Mouse (Mus musculus) heart, embryonic 11.5 days (tissue): ENCODE measurements around the gene Nod1. TPM values are rescaled to one million over a fixed set of nuclear protein-coding genes. Genes with fewer than 3 reads are reported as not detected.

ENCODE experiments used
- ATAC-seq: fragments of 200-750 bp; cut with Nextera tagmentation; replicated peaks from 2 replicates; pipeline ENCODE4 v1.8.0; 2017; ENCODE audit warnings: moderate library complexity; ENCODE audit not compliant: insufficient number of reproducible peaks, low FRiP score, low TSS enrichment
- H3K27ac ChIP-seq: fragments of 300-500 bp; sonication (generic); 2 replicates; pipeline ENCODE4 v1.5.1; 2014; ENCODE audit warnings: mild to moderate bottlenecking, low read depth, low read length
- H3K27me3 ChIP-seq: fragments of 300-500 bp; sonication (generic); 2 replicates; pipeline ENCODE4 v1.6.1; 2014; ENCODE audit warnings: mild to moderate bottlenecking, low read length, mixed read lengths; ENCODE audit not compliant: control insufficient read depth, insufficient read depth
- H3K36me3 ChIP-seq: fragments of 300-500 bp; sonication (generic); 2 replicates; pipeline ENCODE4 v1.6.1; 2014; ENCODE audit warnings: mild to moderate bottlenecking, low read length, moderate library complexity, mixed read lengths; ENCODE audit not compliant: control insufficient read depth, insufficient read depth
- H3K4me1 ChIP-seq: fragments of 300-500 bp; sonication (generic); 2 replicates; pipeline ENCODE4 v1.6.1; 2014; ENCODE audit warnings: low read length; ENCODE audit not compliant: control insufficient read depth, insufficient read depth
- H3K4me2 ChIP-seq: fragments of 300-500 bp; sonication (generic); 2 replicates; pipeline ENCODE4 v1.6.1; 2014; ENCODE audit warnings: mild to moderate bottlenecking, moderate library complexity
- H3K4me3 ChIP-seq: fragments of 300-500 bp; sonication (generic); 2 replicates; pipeline ENCODE4 v1.5.1; 2014; ENCODE audit warnings: low read depth, low read length
- H3K9ac ChIP-seq: fragments of 300-500 bp; sonication (generic); 2 replicates; pipeline ENCODE4 v1.6.1; 2014; ENCODE audit warnings: mild to moderate bottlenecking, low read depth, low read length, moderate library complexity
- H3K9me3 ChIP-seq: fragments of 300-500 bp; sonication (generic); replicated peaks from 2 replicates; pipeline ENCODE4 v1.6.1; 2016; ENCODE audit warnings: low read length; ENCODE audit not compliant: control insufficient read depth
- WGBS: fragments of 180-500 bp; shearing (Covaris S2); extraction: QIAGEN DNeasy Blood & Tissue Kit; methylation state at CpG from one replicate; pipeline ENCODE4 v1.1.7; 2014; ENCODE audit not compliant: insufficient replicate concordance; 5-methylcytosine and 5-hydroxymethylcytosine counted together
- polyA plus RNA-seq: library from polyadenylated mRNA; unstranded; fragments of >200 nt; fragmentation: Nextera tagmentation; extraction: Ambion mirVana; gene quantifications from 2 replicates; pipeline ENCODE4 v1.2.1, GENCODE M21; 2014

Nod1 gene
- polyA plus RNA-seq, 1 experiment from 2014 or later, result 2.3 TPM

GRCm38 (mm10) chr6:54943292-54943691, 29.1 kb downstream of the Nod1 start:
- Histone ChIP-seq H3K4me2 (no peak overlapping the region; the same call in 1 of the 2 replicates), H3K9ac (no peak overlapping the region), H3K4me3 (no peak overlapping the region), H3K36me3 (no peaks in the 10 kb centered on the region), H3K27ac (no peak overlapping the region), H3K27me3 (peaks cover 35% of the 10 kb centered on the region), H3K9me3 (no peaks in the 10 kb centered on the region), H3K4me1 (peaks cover 8% of the 10 kb centered on the region; the same call in 1 of the 2 replicates)
- 61% methylated on average over 16 of the region's 16 CpGs for WGBS
- no peak for ATAC-seq

- Histone ChIP-seq H3K36me3 (no peaks in the 10 kb centered on the region), H3K27ac (no peak overlapping the region), H3K27me3 (peaks cover 35% of the 10 kb centered on the region), H3K9ac (no peak overlapping the region), H3K9me3 (no peaks in the 10 kb centered on the region), H3K4me2 (no peak overlapping the region), H3K4me1 (peaks cover 8% of the 10 kb centered on the region; the same call in 1 of the 2 replicates), H3K4me3 (no peak overlapping the region)
- 87% methylated on average over 6 of the region's 6 CpGs for WGBS
- ATAC-seq, result no peak
Observed at GRCm38 (mm10) chr6:54941149-54941548, 31.3 kb downstream of the Nod1 start.

GRCm38 (mm10) chr6:54940126-54940525, 32.3 kb downstream of the Nod1 start:
- H3K4me3 ChIP-seq, result no peak overlapping the region
- H3K27ac ChIP-seq, result no peak overlapping the region
- H3K27me3 ChIP-seq, result peaks cover 31% of the 10 kb centered on the region
- no peaks in the 10 kb centered on the region for H3K36me3 ChIP-seq
- H3K4me1 ChIP-seq, result peaks cover 8% of the 10 kb centered on the region; the same call in 1 of the 2 replicates
- WGBS, result 83% methylated on average over 7 of the region's 7 CpGs
- no peak overlapping the region for H3K9ac ChIP-seq
- H3K9me3 ChIP-seq, result no peaks in the 10 kb centered on the region
- H3K4me2 ChIP-seq, result no peak overlapping the region
- no peak for ATAC-seq

- Histone ChIP-seq H3K9me3 (no peaks in the 10 kb centered on the region), H3K4me3 (no peak overlapping the region), H3K36me3 (no peaks in the 10 kb centered on the region), H3K4me2 (no peak overlapping the region), H3K27ac (no peak overlapping the region), H3K9ac (no peak overlapping the region), H3K4me1 (peaks cover 8% of the 10 kb centered on the region; the same call in 1 of the 2 replicates), H3K27me3 (peaks cover 26% of the 10 kb centered on the region)
- ATAC-seq, result no peak; the same call in 1 of the 2 replicates
- WGBS, result 56% methylated on average over 4 of the region's 4 CpGs
Observed at GRCm38 (mm10) chr6:54939631-54940030, 32.8 kb downstream of the Nod1 start.

- Histone ChIP-seq H3K27me3 (no peaks in the 10 kb centered on the region; the same call in 1 of the 2 replicates), H3K4me2 (no peak overlapping the region), H3K27ac (no peak overlapping the region), H3K9me3 (no peaks in the 10 kb centered on the region), H3K9ac (no peak overlapping the region), H3K4me3 (no peak overlapping the region), H3K4me1 (0 out of 2 replicates have a peak, but pooled peaks cover 6% of the 10 kb centered on the region), H3K36me3 (no peaks in the 10 kb centered on the region)
- ATAC-seq, result no peak
- WGBS, result 45% methylated on average over 2 of the region's 2 CpGs
Observed at GRCm38 (mm10) chr6:54936496-54936895, 35.9 kb downstream of the Nod1 start.

- Histone ChIP-seq H3K27ac (no peak overlapping the region), H3K27me3 (no peaks in the 10 kb centered on the region), H3K36me3 (no peaks in the 10 kb centered on the region), H3K4me3 (no peak overlapping the region), H3K9ac (no peak overlapping the region), H3K4me1 (0 out of 2 replicates have a peak, but pooled peaks cover 6% of the 10 kb centered on the region), H3K9me3 (no peaks in the 10 kb centered on the region), H3K4me2 (no peak overlapping the region)
- 68% methylated on average over 5 of the region's 5 CpGs for WGBS
- no peak for ATAC-seq
Observed at GRCm38 (mm10) chr6:54934930-54935329, 37.5 kb downstream of the Nod1 start.

GRCm38 (mm10) chr6:54934313-54934712, 38.1 kb downstream of the Nod1 start:
- H3K4me3 ChIP-seq, result no peak overlapping the region
- no peak overlapping the region for H3K9ac ChIP-seq
- H3K27me3 ChIP-seq, result no peaks in the 10 kb centered on the region
- H3K27ac ChIP-seq, result no peak overlapping the region
- no peak for ATAC-seq
- H3K4me1 ChIP-seq, result 0 out of 2 replicates have a peak, but pooled peaks cover 6% of the 10 kb centered on the region
- H3K9me3 ChIP-seq, result no peaks in the 10 kb centered on the region
- H3K36me3 ChIP-seq, result no peaks in the 10 kb centered on the region
- no peak overlapping the region for H3K4me2 ChIP-seq
- WGBS, result 61% methylated on average over 8 of the region's 8 CpGs

GRCm38 (mm10) chr6:54933866-54934265, 38.5 kb downstream of the Nod1 start:
- no peaks in the 10 kb centered on the region for H3K9me3 ChIP-seq
- no peak overlapping the region for H3K4me2 ChIP-seq
- 0 out of 2 replicates have a peak, but pooled peaks cover 6% of the 10 kb centered on the region for H3K4me1 ChIP-seq
- no peak overlapping the region for H3K4me3 ChIP-seq
- 59% methylated on average over 3 of the region's 3 CpGs for WGBS
- no peak for ATAC-seq
- no peak overlapping the region for H3K9ac ChIP-seq
- no peaks in the 10 kb centered on the region for H3K27me3 ChIP-seq
- no peaks in the 10 kb centered on the region for H3K36me3 ChIP-seq
- H3K27ac ChIP-seq, result no peak overlapping the region

- H3K27me3 ChIP-seq, result no peaks in the 10 kb centered on the region
- WGBS, result 73% methylated on average over 5 of the region's 5 CpGs
- H3K36me3 ChIP-seq, result no peaks in the 10 kb centered on the region
- H3K27ac ChIP-seq, result no peak overlapping the region
- no peak for ATAC-seq
- no peaks in the 10 kb centered on the region for H3K9me3 ChIP-seq
- no peak overlapping the region for H3K4me2 ChIP-seq
- no peak overlapping the region for H3K4me3 ChIP-seq
- no peak overlapping the region for H3K9ac ChIP-seq
- H3K4me1 ChIP-seq, result 0 out of 2 replicates have a peak, but pooled peaks cover 6% of the 10 kb centered on the region
Observed at GRCm38 (mm10) chr6:54933216-54933615, 39.2 kb downstream of the Nod1 start.
